In the genomic region with DNA sequence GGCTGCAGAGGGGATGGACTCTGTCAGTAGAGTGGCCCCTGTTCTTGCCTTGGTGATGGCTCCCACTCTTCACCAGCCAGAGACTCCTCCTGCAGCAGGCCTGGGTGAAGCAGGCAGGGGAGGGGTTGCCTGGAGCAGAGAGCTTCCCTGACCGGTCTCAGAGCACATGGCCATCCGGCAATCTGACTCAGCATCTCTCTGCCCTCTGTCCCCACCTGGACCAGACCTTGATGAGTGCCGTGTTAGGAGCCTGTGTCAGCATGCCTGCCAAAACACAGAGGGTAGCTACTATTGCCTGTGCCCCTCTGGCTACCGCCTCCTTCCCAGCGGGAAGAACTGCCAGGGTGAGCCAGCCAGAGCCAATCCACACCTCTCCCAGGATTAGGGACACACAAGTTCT, we compare ENCODE assay signal across 14 mouse cellular contexts. TPM values are rescaled to one million over a fixed set of nuclear protein-coding genes. Genes with fewer than 3 reads are reported as not detected.
DNase-seq lines count a peak whose midpoint lies in the region; ATAC-seq and TF ChIP-seq lines count a peak whose summit lies in the region.
"Had no signal": no experiment of that assay in that cellular context is flagged by ENCODE, and none has a peak within 500 bp of the region (broad histone marks: within the 10 kb centered on the region; RNA-seq: fewer than 3 reads in every experiment).

No protein-coding gene starts in this region.

- TF ChIP-seq EP300 in stomach, postnatal 0 days (optimal IDR thresholded peaks at IDR 0.05), result no peak

- ATAC-seq in kidney, embryonic 14.5 days (ENCODE audit: low FRiP score, low TSS enrichment), result no peak
- 0 out of 2 replicates have a peak, but pooled peaks have one; percentile 9 for ATAC-seq in kidney, embryonic 16.5 days (ENCODE audit: low FRiP score, low TSS enrichment)
- ATAC-seq in stomach, postnatal 0 days (ENCODE audit: low FRiP score, low TSS enrichment), result peak; percentile 16; the same call in 1 of the 2 replicates
- ATAC-seq: inflammation-experienced regulatory T-cells, adult 6 months had no signal

- H3K27ac ChIP-seq in kidney, embryonic 14.5 days (ENCODE audit: low read depth, low read length), result no peak overlapping the region
- H3K27ac ChIP-seq in kidney, embryonic 16.5 days (ENCODE audit: low read length), result no peak overlapping the region
- no peak overlapping the region for H3K27ac ChIP-seq in stomach, postnatal 0 days (replicated peaks)
- H3K27ac ChIP-seq: embryonic facial prominence, embryonic 13.5 days; forebrain, embryonic 12.5 days; liver, embryonic 13.5 days had no signal

- TF ChIP-seq CTCF in stomach, postnatal 0 days (IDR thresholded peaks at IDR 0.05; ENCODE audit: low read depth), result no peak

- DNase-seq in kidney, adult 18-20 months, result peak; percentile 53
- peak; percentile 35 to 69 for DNase-seq in urinary bladder, adult 18-20 months (ENCODE audit: low spot score in 2 of 2)
- no peak for DNase-seq in urinary bladder, postnatal 4 days (ENCODE audit: low spot score in 2 of 2)
- DNase-seq in stomach, postnatal 0 days (ENCODE audit: low spot score), result no peak
- DNase-seq in left cerebral cortex, postnatal 4 days, result no peak
- no peak for DNase-seq in cerebellum, adult 8-10 months
- DNase-seq: cerebellum, adult 11 months; liver, embryonic 13.5 days; retina, postnatal 1 day had no signal

- H3K4me1 ChIP-seq in kidney, embryonic 14.5 days (ENCODE audit: control insufficient read depth, insufficient read depth, low read length), result peaks cover 9% of the 10 kb centered on the region; the same call in 1 of the 2 replicates
- H3K4me1 ChIP-seq in kidney, embryonic 16.5 days (ENCODE audit: insufficient read depth, low read length), result peaks cover 14% of the 10 kb centered on the region
- H3K4me1 ChIP-seq in stomach, postnatal 0 days (replicated peaks; ENCODE audit: control insufficient read depth, insufficient read depth), result peaks cover 2% of the 10 kb centered on the region; the same call in 1 of the 2 replicates

- no peaks in the 10 kb centered on the region for H3K9me3 ChIP-seq in kidney, embryonic 14.5 days (ENCODE audit: control insufficient read depth, low read length)
- H3K9me3 ChIP-seq in kidney, embryonic 16.5 days (ENCODE audit: low read length), result no peaks in the 10 kb centered on the region
- no peaks in the 10 kb centered on the region for H3K9me3 ChIP-seq in stomach, postnatal 0 days (ENCODE audit: control insufficient read depth, low read length)
- H3K9me3 ChIP-seq: embryonic facial prominence, embryonic 13.5 days; forebrain, embryonic 12.5 days; liver, embryonic 13.5 days had no signal

- H3K36me3 ChIP-seq in kidney, embryonic 14.5 days (ENCODE audit: control insufficient read depth, insufficient read depth, low read length), result no peaks in the 10 kb centered on the region
- no peaks in the 10 kb centered on the region for H3K36me3 ChIP-seq in kidney, embryonic 16.5 days (ENCODE audit: insufficient read depth, low read length)
- no peaks in the 10 kb centered on the region for H3K36me3 ChIP-seq in stomach, postnatal 0 days (ENCODE audit: control insufficient read depth, insufficient read depth, low read length)
- H3K36me3 ChIP-seq: embryonic facial prominence, embryonic 13.5 days; forebrain, embryonic 12.5 days; liver, embryonic 13.5 days had no signal

- peaks cover 19% of the 10 kb centered on the region for H3K27me3 ChIP-seq in kidney, embryonic 14.5 days (ENCODE audit: control insufficient read depth, insufficient read depth, low read length)
- peaks cover 18% of the 10 kb centered on the region for H3K27me3 ChIP-seq in kidney, embryonic 16.5 days (ENCODE audit: insufficient read depth, low read length)
- H3K27me3 ChIP-seq in stomach, postnatal 0 days (ENCODE audit: control insufficient read depth, insufficient read depth, low read length), result no peaks in the 10 kb centered on the region

- H3K9ac ChIP-seq in kidney, embryonic 14.5 days (ENCODE audit: low read depth, low read length), result no peak overlapping the region
- no peak overlapping the region for H3K9ac ChIP-seq in kidney, embryonic 16.5 days (replicated peaks; ENCODE audit: low read length)
- H3K9ac ChIP-seq in stomach, postnatal 0 days (ENCODE audit: low read length), result no peak overlapping the region
- H3K9ac ChIP-seq: embryonic facial prominence, embryonic 13.5 days; forebrain, embryonic 12.5 days; liver, embryonic 13.5 days had no signal

- H3K4me2 ChIP-seq in kidney, embryonic 14.5 days (replicated peaks; ENCODE audit: low read depth, low read length), result no peak overlapping the region
- H3K4me2 ChIP-seq in kidney, embryonic 16.5 days (replicated peaks; ENCODE audit: low read depth, low read length), result no peak overlapping the region
- H3K4me2 ChIP-seq in stomach, postnatal 0 days (replicated peaks; ENCODE audit: low read depth), result no peak overlapping the region
- H3K4me2 ChIP-seq: embryonic facial prominence, embryonic 13.5 days; forebrain, embryonic 12.5 days; liver, embryonic 13.5 days had no signal

- 48% methylated on average over 5 of the region's 5 CpGs for WGBS in kidney, embryonic 14.5 days
- 53% methylated on average over 5 of the region's 5 CpGs for WGBS in kidney, embryonic 16.5 days
- WGBS in stomach, postnatal 0 days, result 45% methylated on average over 5 of the region's 5 CpGs

- H3K4me3 ChIP-seq in kidney, embryonic 14.5 days (ENCODE audit: low read length), result no peak overlapping the region
- H3K4me3 ChIP-seq in kidney, embryonic 16.5 days (ENCODE audit: low read length), result no peak overlapping the region
- no peak overlapping the region for H3K4me3 ChIP-seq in stomach, postnatal 0 days (ENCODE audit: low read depth, low read length)
- H3K4me3 ChIP-seq: embryonic facial prominence, embryonic 13.5 days; forebrain, embryonic 12.5 days; liver, embryonic 13.5 days had no signal

- intact Hi-C loops in left cerebral cortex, postnatal 4 days (cut with DNase I), result no loop called here

RNA-seq across cellular contexts. Expression of gene Ass1, which starts 11.5 kb away (rescaled TPM):
- 13.8 and 20.3 TPM in 2 replicates for polyA plus RNA-seq in kidney, embryonic 14.5 days (2014; fragmentation: Nextera tagmentation; extraction: Ambion mirVana)
- 130 and 164 TPM in 2 replicates for polyA plus RNA-seq in kidney, embryonic 16.5 days (2015; fragmentation: Nextera tagmentation; extraction: Ambion mirVana)
- polyA plus RNA-seq in stomach, postnatal 0 days (2015; fragmentation: Nextera tagmentation; extraction: Ambion mirVana), result 34.3 and 35.4 TPM in 2 replicates
- total RNA-seq in left cerebral cortex, postnatal 4 days (2021), result 10 to 100 TPM; 14.7 to 18.2 TPM

Comparison
In these comparisons a context has a peak if more than half of its experiments do, and no peak if none do; other contexts are left out.
1. DNase-seq: peak in kidney, adult 18-20 months (single experiment) and urinary bladder, adult 18-20 months (2 of 2); none in urinary bladder, postnatal 4 days (0 of 2), stomach, postnatal 0 days (single experiment), left cerebral cortex, postnatal 4 days (single experiment) and cerebellum, adult 8-10 months (single experiment).